Mouse (Mus musculus): ENCODE data around the gene 6430628N08Rik. TPM values are rescaled to one million over a fixed set of nuclear protein-coding genes. Genes with fewer than 3 reads are reported as not detected.

6430628N08Rik gene
- polyA plus RNA-seq, 1 experiment: not detected

DNA sequence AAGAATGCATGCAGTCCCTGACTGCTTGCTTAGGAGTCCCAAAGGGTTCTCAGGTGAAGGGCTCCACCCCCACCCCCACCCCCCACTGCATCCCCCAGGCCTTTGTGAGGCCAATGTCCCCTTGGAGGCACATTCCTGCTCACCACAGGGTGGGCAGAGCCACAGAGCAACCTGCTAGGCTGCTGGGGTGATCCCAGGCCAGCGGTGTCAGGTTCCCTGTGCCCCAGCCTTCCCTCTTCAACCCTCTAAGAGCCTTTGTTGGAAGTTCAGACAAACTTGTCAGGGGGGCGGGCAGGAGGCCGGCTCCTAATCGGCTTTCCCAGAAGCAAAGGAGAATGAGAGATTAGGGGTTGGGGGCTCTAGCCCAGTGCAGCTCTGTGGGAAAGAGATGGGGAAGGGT, 21.1 kb downstream of the 6430628N08Rik start:
- no peak for TF ChIP-seq CTCF (IDR thresholded peaks at IDR 0.05; ENCODE audit: control insufficient read depth, insufficient read depth, low read length)
- TF ChIP-seq POLR2A (IDR thresholded peaks at IDR 0.05; ENCODE audit: borderline replicate concordance, control insufficient read depth, low read depth, low read length): no peak
- no peak overlapping the region for H3K27ac ChIP-seq (ENCODE audit: control insufficient read depth, insufficient read depth, low read depth, low read length, poor library complexity)
- 74% methylated on average over 4 of the region's 4 CpGs for WGBS
- no peak overlapping the region for H3K4me3 ChIP-seq (replicated peaks; ENCODE audit: control insufficient read depth, low read depth, low read length)
- no peaks in the 10 kb centered on the region; the same call in 1 of the 2 replicates for H3K4me1 ChIP-seq (ENCODE audit: control insufficient read depth, insufficient read depth, low read length)

DNA sequence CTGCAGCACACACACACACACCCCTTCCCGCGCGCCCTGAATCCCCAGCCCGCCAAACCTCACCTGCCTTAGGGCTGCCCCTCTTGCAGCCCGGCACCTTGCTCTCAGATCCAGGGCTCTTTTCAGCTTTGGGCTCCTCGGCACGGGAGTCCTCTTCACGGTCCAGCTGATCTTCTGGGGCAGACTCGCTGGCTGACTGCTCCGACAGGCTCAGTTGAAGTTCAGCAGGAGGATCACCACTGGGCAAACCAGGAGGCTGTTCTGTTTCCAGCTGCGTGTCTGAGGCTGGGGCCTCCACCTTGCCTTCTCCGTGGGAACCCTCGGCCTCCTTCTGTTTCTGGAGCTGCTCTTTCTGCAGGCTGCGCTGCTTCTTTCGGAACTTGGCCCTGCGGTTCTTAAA, 29.4 kb downstream of the 6430628N08Rik start:
- TF ChIP-seq CTCF (IDR thresholded peaks at IDR 0.05; ENCODE audit: control insufficient read depth, insufficient read depth, low read length) (no peak), POLR2A (IDR thresholded peaks at IDR 0.05; ENCODE audit: borderline replicate concordance, control insufficient read depth, low read depth, low read length) (no peak)
- Histone ChIP-seq H3K4me3 (replicated peaks; ENCODE audit: control insufficient read depth, low read depth, low read length) (no peak overlapping the region), H3K4me1 (ENCODE audit: control insufficient read depth, insufficient read depth, low read length) (no peaks in the 10 kb centered on the region), H3K27ac (ENCODE audit: control insufficient read depth, insufficient read depth, low read depth, low read length, poor library complexity) (no peak overlapping the region)
- 84% methylated on average over 16 of the region's 16 CpGs for WGBS

DNA sequence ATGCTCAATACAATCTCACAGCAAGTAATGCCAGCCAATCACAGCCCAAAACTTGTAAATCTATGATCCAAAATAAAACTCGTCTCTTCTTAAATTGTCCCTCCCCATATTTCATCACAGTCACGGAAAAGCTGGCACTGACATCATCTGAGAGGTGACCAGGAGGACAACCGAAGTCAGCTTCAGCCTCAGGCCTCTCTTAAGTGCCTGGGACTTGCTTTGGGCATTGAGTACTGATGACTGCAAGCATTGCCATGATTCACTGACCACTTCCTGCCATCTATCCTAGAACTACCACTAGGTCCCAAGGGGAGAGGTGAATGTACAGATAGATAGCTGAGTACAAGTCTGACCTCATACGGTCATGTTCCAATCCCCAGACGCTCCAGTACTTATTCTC, 32.2 kb downstream of the 6430628N08Rik start:
- H3K27ac ChIP-seq (ENCODE audit: control insufficient read depth, insufficient read depth, low read depth, low read length, poor library complexity): no peak overlapping the region
- H3K4me1 ChIP-seq (ENCODE audit: control insufficient read depth, insufficient read depth, low read length): no peaks in the 10 kb centered on the region
- H3K4me3 ChIP-seq (replicated peaks; ENCODE audit: control insufficient read depth, low read depth, low read length): no peak overlapping the region
- TF ChIP-seq POLR2A (IDR thresholded peaks at IDR 0.05; ENCODE audit: borderline replicate concordance, control insufficient read depth, low read depth, low read length): no peak
- 77% methylated on average over 5 of the region's 5 CpGs for WGBS

DNA sequence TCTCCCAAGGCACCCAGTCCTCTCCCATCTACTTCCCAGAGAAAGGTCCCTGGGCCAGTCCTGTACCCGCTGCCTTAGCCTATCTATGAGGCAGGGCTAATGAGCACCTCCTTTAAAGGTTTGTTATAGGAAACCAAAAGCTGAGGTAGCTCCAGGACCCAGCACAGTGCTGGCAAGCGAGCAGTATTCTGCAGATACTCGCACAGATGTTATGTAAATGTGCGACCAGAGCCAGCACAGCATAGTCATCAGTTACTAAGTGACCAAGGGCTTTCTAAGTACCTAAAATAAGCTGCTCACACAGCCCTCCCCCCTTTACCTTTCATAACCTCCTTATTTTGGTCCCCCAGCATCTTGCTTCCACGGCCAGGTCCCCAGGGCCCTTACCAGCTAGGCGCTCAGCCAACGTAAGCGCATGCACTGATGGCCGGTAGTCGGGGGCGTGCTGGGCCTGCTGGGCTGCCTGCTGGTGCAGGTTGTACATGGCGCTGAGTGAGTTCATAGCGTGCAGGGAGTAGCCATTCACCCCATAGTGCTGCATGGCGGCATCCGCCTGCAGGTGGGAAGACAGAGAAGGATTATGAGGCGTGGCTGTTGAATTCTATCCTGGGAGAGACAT, 32.9 kb downstream of the 6430628N08Rik start:
- Histone ChIP-seq H3K4me3 (replicated peaks; ENCODE audit: control insufficient read depth, low read depth, low read length) (no peak overlapping the region), H3K27ac (ENCODE audit: control insufficient read depth, insufficient read depth, low read depth, low read length, poor library complexity) (no peak overlapping the region), H3K4me1 (ENCODE audit: control insufficient read depth, insufficient read depth, low read length) (no peaks in the 10 kb centered on the region)
- WGBS: 73% methylated on average over 16 of the region's 16 CpGs
- TF ChIP-seq POLR2A (IDR thresholded peaks at IDR 0.05; ENCODE audit: borderline replicate concordance, control insufficient read depth, low read depth, low read length) (no peak), CTCF (IDR thresholded peaks at IDR 0.05; ENCODE audit: control insufficient read depth, insufficient read depth, low read length) (no peak)

DNA sequence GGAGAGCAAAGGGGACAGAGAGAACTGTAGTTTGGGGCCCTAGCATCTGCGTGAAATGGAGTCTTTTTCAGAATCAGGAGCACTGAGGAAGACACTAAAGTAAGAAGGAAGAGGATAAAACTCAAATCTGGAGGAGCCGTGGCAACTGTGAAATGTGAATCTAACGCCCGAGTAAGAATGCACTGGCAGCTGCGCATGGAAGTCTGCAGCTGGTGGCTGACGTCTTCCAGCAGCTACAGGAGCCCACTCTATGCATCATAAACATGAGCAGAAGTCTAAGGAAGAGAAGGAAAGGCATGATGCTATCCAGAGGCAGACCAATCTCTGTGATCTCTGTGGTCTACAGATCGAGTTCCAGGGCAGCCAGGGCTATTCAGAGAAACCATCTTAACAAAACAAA, 37.2 kb downstream of the 6430628N08Rik start:
- Histone ChIP-seq H3K4me3 (replicated peaks; ENCODE audit: control insufficient read depth, low read depth, low read length) (no peak overlapping the region), H3K4me1 (ENCODE audit: control insufficient read depth, insufficient read depth, low read length) (no peaks in the 10 kb centered on the region), H3K27ac (ENCODE audit: control insufficient read depth, insufficient read depth, low read depth, low read length, poor library complexity) (no peak overlapping the region)
- TF ChIP-seq CTCF (IDR thresholded peaks at IDR 0.05; ENCODE audit: control insufficient read depth, insufficient read depth, low read length) (no peak), POLR2A (IDR thresholded peaks at IDR 0.05; ENCODE audit: borderline replicate concordance, control insufficient read depth, low read depth, low read length) (no peak)
- 49% methylated on average over 7 of the region's 7 CpGs for WGBS

DNA sequence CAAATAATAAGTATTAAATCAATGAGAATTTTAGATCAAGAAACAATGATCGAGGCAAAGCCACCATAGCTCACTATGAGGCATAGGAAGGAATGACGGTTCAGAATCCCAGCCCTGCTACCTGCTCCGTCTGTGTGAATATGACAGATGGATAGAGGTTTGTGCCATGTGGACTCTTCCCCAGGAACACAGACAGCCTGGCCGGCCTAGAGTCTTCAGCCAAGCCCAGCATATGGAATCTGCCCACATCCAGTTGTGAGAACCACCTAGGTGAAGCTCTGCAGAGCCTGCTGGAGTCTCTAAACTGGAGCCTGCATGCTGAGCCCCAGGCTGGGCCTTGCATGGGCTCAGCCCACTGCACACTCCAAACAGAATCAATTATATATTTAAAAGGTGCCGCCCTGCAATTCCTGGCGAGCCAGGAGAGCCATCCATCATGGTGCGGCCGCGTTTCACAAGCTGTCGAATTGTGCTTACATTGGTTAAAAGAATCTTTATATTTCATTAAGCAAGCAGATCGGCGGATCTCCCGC, 41.2 kb downstream of the 6430628N08Rik start:
- TF ChIP-seq CTCF (IDR thresholded peaks at IDR 0.05; ENCODE audit: control insufficient read depth, insufficient read depth, low read length): no peak
- TF ChIP-seq POLR2A (IDR thresholded peaks at IDR 0.05; ENCODE audit: borderline replicate concordance, control insufficient read depth, low read depth, low read length): no peak
- no peaks in the 10 kb centered on the region for H3K4me1 ChIP-seq (ENCODE audit: control insufficient read depth, insufficient read depth, low read length)
- H3K4me3 ChIP-seq (replicated peaks; ENCODE audit: control insufficient read depth, low read depth, low read length): no peak overlapping the region
- no peak overlapping the region for H3K27ac ChIP-seq (ENCODE audit: control insufficient read depth, insufficient read depth, low read depth, low read length, poor library complexity)
- WGBS: 60% methylated on average over 13 of the region's 13 CpGs

DNA sequence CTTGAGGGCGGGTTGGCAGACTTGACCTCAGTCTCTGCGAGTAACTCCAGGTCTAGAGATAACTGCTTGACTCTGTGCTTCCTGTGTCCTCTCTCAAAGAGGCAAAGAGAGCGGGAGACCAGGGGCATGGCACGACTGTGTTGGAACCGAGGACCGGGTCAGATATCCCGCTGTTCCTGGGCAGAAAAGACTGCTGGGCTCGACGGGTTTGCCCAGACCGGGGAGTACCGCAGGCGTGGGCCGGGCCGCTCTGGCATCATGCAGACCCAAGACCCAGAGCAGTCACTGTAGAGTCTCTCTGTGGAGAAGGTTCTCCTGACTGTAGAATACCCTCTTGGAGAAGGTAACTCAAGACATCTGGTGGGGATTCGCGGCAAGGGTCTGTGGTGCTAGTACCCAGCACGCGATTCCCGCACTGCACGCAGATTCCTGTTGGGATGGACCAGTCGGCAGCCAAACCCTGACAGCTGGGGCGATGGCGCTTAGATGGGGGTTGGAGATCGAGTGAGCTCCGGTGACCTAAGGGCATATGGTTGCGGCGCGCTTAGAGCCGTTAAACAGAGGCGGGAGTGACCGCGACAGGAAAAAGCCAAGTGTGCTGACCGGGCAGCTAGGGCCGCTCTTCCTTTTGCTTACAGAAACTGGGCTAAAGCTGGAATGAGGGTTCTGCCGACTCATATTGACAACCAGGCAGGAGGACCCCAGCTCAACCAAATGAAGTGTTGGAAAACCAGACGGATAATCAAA, 45.5 kb downstream of the 6430628N08Rik start:
- Histone ChIP-seq H3K4me1 (ENCODE audit: control insufficient read depth, insufficient read depth, low read length) (no peaks in the 10 kb centered on the region), H3K4me3 (replicated peaks; ENCODE audit: control insufficient read depth, low read depth, low read length) (no peak overlapping the region), H3K27ac (ENCODE audit: control insufficient read depth, insufficient read depth, low read depth, low read length, poor library complexity) (no peak overlapping the region)
- no peak for TF ChIP-seq CTCF (IDR thresholded peaks at IDR 0.05; ENCODE audit: control insufficient read depth, insufficient read depth, low read length)
- no peak for TF ChIP-seq POLR2A (IDR thresholded peaks at IDR 0.05; ENCODE audit: borderline replicate concordance, control insufficient read depth, low read depth, low read length)
- 3% methylated on average over 36 of the region's 36 CpGs for WGBS

DNA sequence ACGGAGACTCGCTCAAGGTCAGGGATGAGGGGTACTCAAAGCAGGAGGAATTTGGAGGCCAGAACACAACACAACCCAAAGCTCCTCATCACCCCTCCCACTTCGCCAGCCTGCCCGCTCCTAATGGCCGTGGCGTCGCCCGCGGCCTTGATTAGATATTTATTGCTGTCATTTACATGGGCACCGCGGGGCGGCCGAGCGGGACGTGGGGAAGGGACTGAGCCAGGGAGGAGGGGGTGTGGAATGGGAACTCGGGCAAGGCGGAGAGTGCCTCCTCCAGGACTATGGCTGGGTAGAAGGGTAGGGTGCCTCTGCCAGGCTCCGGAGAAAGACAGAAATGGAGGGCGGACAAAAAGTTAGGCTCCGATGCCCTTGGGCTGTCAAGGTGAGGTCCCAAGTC, 46.2 kb downstream of the 6430628N08Rik start:
- no peak for TF ChIP-seq POLR2A (IDR thresholded peaks at IDR 0.05; ENCODE audit: borderline replicate concordance, control insufficient read depth, low read depth, low read length)
- TF ChIP-seq CTCF (IDR thresholded peaks at IDR 0.05; ENCODE audit: control insufficient read depth, insufficient read depth, low read length): no peak
- Histone ChIP-seq H3K4me3 (replicated peaks; ENCODE audit: control insufficient read depth, low read depth, low read length) (no peak overlapping the region), H3K4me1 (ENCODE audit: control insufficient read depth, insufficient read depth, low read length) (no peaks in the 10 kb centered on the region), H3K27ac (ENCODE audit: control insufficient read depth, insufficient read depth, low read depth, low read length, poor library complexity) (no peak overlapping the region)
- 3% methylated on average over 20 of the region's 20 CpGs for WGBS

Measured in bone marrow, adult 2 months (tissue).